Mouse (Mus musculus): ENCODE measurements around the gene Ctf2. TPM values are rescaled to one million over a fixed set of nuclear protein-coding genes. Genes with fewer than 3 reads are reported as not detected.

The Ctf2 gene
- total and polyA plus RNA-seq, 3 experiments: 0.16 TPM; not detected in 2

DNA sequence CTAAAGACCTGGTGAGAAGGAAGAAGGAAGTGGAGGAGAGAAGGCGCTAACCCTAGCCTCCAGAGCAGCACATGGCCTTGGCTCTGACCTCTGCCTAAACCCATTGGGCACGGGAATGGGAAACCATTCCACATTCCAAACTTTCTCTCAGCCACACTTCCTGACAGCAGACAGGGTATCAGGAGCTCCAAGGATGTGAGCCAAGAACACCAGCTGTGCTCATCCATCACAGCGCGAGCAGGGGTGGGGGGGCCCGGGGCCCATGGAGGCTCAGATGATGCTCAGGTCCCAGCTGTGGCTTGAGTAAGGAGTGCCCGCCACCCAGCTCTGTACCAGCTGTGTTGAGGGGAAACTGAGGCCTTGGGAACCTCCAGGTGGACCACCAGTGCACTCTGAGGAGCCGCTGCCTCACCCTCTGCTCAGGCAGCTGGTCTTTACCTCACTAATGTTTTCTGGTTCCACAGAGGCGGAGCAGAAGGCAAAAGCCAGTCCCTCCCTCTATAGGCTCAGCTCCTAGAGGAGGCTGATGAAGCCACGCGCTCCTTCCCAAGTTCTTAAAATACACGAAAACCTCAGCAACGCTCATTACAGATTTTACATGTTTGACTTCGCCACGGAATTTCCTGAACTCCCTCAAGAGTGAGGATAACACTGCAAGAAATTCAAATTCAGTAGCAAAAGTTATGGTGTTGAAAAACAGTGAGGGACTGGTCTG lies 46.5 kb downstream of the Ctf2 start:
- ATAC-seq (ENCODE audit: extremely low read depth, insufficient number of reproducible peaks, low FRiP score, poor library complexity, severe bottlenecking) (no peak), DNase-seq (ENCODE audit: low spot score) (no peak)
- H3K4me3 ChIP-seq (ENCODE audit: low read depth, low read length): no peak overlapping the region
- H3K4me1 ChIP-seq (ENCODE audit: insufficient read depth, low read depth, low read length): no peaks in the 10 kb centered on the region
- peaks cover 6% of the 10 kb centered on the region for H3K27me3 ChIP-seq (ENCODE audit: insufficient read depth, low read length)
- TF ChIP-seq GATA1 (IDR thresholded peaks at IDR 0.05; ENCODE audit: borderline replicate concordance, low read length) (no peak), TAL1 (conservative IDR thresholded peaks at IDR 0.05; ENCODE audit: low read depth, low read length) (no peak), CTCF (IDR thresholded peaks at IDR 0.05; ENCODE audit: low read depth, low read length) (no peak), POLR2AphosphoS5 (IDR thresholded peaks at IDR 0.05; ENCODE audit: insufficient replicate concordance, low read depth, low read length) (no peak), GATA2 (IDR thresholded peaks at IDR 0.05; ENCODE audit: borderline replicate concordance, low read depth, low read length) (no peak)
- no peaks in the 10 kb centered on the region for H3K36me3 ChIP-seq (replicated peaks)
- no peaks in the 10 kb centered on the region for H3K9me3 ChIP-seq (replicated peaks)

DNA sequence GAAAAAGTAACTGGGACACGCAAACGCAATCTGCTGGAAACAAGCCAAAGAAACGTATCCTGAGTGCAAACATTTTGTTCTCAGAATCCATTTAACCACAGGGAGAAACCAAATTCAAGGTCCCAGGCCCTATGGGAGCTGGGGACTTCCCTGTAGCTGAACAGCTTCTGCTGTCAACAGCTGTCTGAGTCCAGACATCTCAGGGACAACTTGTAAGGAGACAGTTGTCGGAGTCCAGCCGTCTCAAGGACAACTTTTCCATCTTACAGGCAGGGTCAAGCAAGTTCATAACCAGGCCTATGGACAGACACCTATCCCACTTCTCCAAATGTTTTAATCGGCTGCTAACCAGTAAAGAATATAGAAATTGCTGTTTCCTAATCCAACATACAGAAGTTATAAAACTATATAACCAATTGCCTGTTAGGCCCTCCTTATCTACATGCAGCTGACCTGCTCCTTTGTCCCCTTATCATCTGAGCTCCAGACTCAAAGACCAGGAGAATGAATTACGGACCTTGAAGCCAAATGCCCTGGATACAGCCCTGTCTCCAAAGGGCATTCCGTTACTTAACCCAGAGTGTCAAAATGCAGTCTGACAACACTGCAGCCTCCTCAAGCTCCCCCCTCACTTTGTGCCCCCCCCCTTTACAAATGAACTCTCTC lies 49.9 kb downstream of the Ctf2 start:
- H3K4me1 ChIP-seq (ENCODE audit: insufficient read depth, low read depth, low read length): no peaks in the 10 kb centered on the region
- ATAC-seq (ENCODE audit: extremely low read depth, insufficient number of reproducible peaks, low FRiP score, poor library complexity, severe bottlenecking) (no peak), DNase-seq (ENCODE audit: low spot score) (no peak)
- no peaks in the 10 kb centered on the region for H3K9me3 ChIP-seq (replicated peaks)
- no peaks in the 10 kb centered on the region; the same call in 1 of the 2 replicates for H3K27me3 ChIP-seq (ENCODE audit: insufficient read depth, low read length)
- no peak for TF ChIP-seq POLR2AphosphoS5 (IDR thresholded peaks at IDR 0.05; ENCODE audit: insufficient replicate concordance, low read depth, low read length)
- no peak for TF ChIP-seq GATA1 (IDR thresholded peaks at IDR 0.05; ENCODE audit: borderline replicate concordance, low read length)
- TF ChIP-seq TAL1 (conservative IDR thresholded peaks at IDR 0.05; ENCODE audit: low read depth, low read length): no peak
- no peak for TF ChIP-seq GATA2 (IDR thresholded peaks at IDR 0.05; ENCODE audit: borderline replicate concordance, low read depth, low read length)
- TF ChIP-seq CTCF (IDR thresholded peaks at IDR 0.05; ENCODE audit: low read depth, low read length): no peak
- no peaks in the 10 kb centered on the region for H3K36me3 ChIP-seq (replicated peaks)
- no peak overlapping the region for H3K4me3 ChIP-seq (ENCODE audit: low read depth, low read length)

DNA sequence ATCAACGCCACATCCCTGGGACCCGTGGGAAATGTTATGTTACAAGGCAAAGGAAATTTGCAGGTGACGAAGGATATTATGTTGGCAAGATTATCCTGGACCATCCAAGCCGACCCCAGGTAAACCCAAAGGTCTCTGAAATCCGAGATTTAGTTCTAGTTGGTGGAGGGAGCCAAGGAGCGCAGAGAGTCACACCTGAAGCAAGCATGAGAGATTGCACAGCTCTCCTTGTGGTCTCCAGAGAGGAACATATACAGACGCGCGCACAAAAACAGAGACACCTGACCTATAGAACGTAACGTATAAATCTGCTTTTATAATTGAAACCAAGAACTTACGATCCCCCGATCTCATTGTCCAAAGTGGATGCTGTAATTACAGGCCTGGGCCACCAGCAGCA lies 51.4 kb downstream of the Ctf2 start:
- ATAC-seq (ENCODE audit: extremely low read depth, insufficient number of reproducible peaks, low FRiP score, poor library complexity, severe bottlenecking) (no peak), DNase-seq (ENCODE audit: low spot score) (no peak)
- H3K36me3 ChIP-seq (replicated peaks): no peaks in the 10 kb centered on the region
- H3K4me1 ChIP-seq (ENCODE audit: insufficient read depth, low read depth, low read length): no peaks in the 10 kb centered on the region
- H3K4me3 ChIP-seq (ENCODE audit: low read depth, low read length): no peak overlapping the region
- no peaks in the 10 kb centered on the region for H3K27me3 ChIP-seq (ENCODE audit: insufficient read depth, low read length)
- TF ChIP-seq CTCF (IDR thresholded peaks at IDR 0.05; ENCODE audit: low read depth, low read length): no peak
- no peaks in the 10 kb centered on the region for H3K9me3 ChIP-seq (replicated peaks)

DNA sequence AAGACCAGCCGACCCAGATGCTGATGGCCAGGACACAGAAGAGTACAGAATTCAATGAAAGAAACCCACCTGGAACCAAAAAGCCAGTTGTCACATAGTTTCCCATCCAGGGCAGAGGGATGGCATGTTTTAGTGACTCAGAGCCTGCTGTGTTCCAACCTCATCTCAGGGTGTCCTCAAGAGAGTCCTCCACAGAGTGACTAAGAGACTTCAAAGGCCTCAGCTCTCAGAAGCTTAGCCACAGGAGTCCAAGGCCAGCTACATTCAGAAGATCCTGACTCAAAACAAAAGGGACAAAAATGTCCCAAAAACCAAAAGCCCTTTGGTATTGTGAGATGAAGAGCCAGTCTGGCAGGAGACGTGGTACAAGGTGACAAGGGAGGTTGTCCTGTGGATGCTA lies 53.2 kb downstream of the Ctf2 start:
- no peak for ATAC-seq (ENCODE audit: extremely low read depth, insufficient number of reproducible peaks, low FRiP score, poor library complexity, severe bottlenecking)
- no peak for TF ChIP-seq TAL1 (conservative IDR thresholded peaks at IDR 0.05; ENCODE audit: low read depth, low read length)
- TF ChIP-seq GATA1 (IDR thresholded peaks at IDR 0.05; ENCODE audit: borderline replicate concordance, low read length): no peak
- no peak for TF ChIP-seq CTCF (IDR thresholded peaks at IDR 0.05; ENCODE audit: low read depth, low read length)
- TF ChIP-seq POLR2AphosphoS5 (IDR thresholded peaks at IDR 0.05; ENCODE audit: insufficient replicate concordance, low read depth, low read length): no peak
- no peak for TF ChIP-seq GATA2 (IDR thresholded peaks at IDR 0.05; ENCODE audit: borderline replicate concordance, low read depth, low read length)
- H3K36me3 ChIP-seq (replicated peaks): no peaks in the 10 kb centered on the region

DNA sequence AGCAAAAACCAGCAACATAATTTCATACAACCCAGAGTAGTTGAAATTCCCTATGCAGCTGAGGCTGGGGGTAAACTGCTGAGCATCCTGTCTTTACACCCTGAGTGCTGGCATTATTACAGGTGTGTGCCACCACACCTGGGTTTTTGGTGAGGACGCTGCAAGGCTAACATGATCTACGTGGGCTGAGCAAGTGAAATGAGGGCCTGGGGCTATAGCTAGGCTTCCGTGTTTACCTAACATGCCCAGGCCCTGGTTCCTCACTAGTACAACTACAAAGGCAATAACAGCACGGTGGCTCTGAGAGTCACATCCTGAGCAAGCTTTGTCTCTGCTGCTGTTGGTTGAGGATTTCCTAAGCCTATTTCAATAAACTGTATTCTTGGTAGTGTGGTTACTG lies 54.4 kb downstream of the Ctf2 start:
- H3K27me3 ChIP-seq (ENCODE audit: insufficient read depth, low read length): peaks cover 2% of the 10 kb centered on the region; the same call in 1 of the 2 replicates
- no peak for ATAC-seq (ENCODE audit: extremely low read depth, insufficient number of reproducible peaks, low FRiP score, poor library complexity, severe bottlenecking)
- H3K4me1 ChIP-seq (ENCODE audit: insufficient read depth, low read depth, low read length): peaks cover 5% of the 10 kb centered on the region; the same call in 1 of the 2 replicates
- TF ChIP-seq GATA1 (IDR thresholded peaks at IDR 0.05; ENCODE audit: borderline replicate concordance, low read length): no peak
- TF ChIP-seq GATA2 (IDR thresholded peaks at IDR 0.05; ENCODE audit: borderline replicate concordance, low read depth, low read length): no peak
- TF ChIP-seq TAL1 (conservative IDR thresholded peaks at IDR 0.05; ENCODE audit: low read depth, low read length): no peak
- TF ChIP-seq CTCF (IDR thresholded peaks at IDR 0.05; ENCODE audit: low read depth, low read length): no peak
- TF ChIP-seq POLR2AphosphoS5 (IDR thresholded peaks at IDR 0.05; ENCODE audit: insufficient replicate concordance, low read depth, low read length): no peak
- DNase-seq (ENCODE audit: low spot score): no peak
- H3K36me3 ChIP-seq (replicated peaks): no peaks in the 10 kb centered on the region
- H3K9me3 ChIP-seq (replicated peaks): no peaks in the 10 kb centered on the region
- H3K4me3 ChIP-seq (ENCODE audit: low read depth, low read length): no peak overlapping the region

More for the DNA sequence above, 53.2 kb downstream of the Ctf2 start:
- H3K4me3 ChIP-seq (ENCODE audit: low read depth, low read length): no peak overlapping the region
- H3K9me3 ChIP-seq (replicated peaks): no peaks in the 10 kb centered on the region
- no peak for DNase-seq (ENCODE audit: low spot score)
- H3K27me3 ChIP-seq (ENCODE audit: insufficient read depth, low read length): no peaks in the 10 kb centered on the region
- peaks cover 5% of the 10 kb centered on the region; the same call in 1 of the 2 replicates for H3K4me1 ChIP-seq (ENCODE audit: insufficient read depth, low read depth, low read length)

DNA sequence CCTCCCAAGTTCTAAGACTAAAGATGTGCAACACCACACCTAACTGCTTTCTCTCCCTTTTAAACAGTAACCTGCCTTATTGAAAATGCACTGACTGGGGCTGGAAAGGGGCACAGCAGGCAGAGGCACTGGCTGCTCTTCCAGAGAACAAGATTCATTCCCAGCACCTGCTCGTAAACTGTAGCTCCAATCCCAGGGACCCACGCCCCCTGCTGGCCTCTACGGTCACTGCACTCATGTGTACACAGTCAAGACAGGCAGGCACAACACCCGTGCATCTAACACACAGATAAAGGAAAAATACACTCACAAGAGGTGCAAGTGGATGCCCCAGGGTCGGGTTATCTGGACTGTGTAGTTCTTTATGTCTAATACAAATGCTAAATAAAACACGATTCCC lies 54.9 kb downstream of the Ctf2 start:
- Histone ChIP-seq H3K27me3 (ENCODE audit: insufficient read depth, low read length) (peaks cover 4% of the 10 kb centered on the region; the same call in 1 of the 2 replicates), H3K9me3 (replicated peaks) (no peaks in the 10 kb centered on the region), H3K36me3 (replicated peaks) (no peaks in the 10 kb centered on the region), H3K4me1 (ENCODE audit: insufficient read depth, low read depth, low read length) (peaks cover 5% of the 10 kb centered on the region; the same call in 1 of the 2 replicates), H3K4me3 (ENCODE audit: low read depth, low read length) (no peak overlapping the region)
- TF ChIP-seq POLR2AphosphoS5 (IDR thresholded peaks at IDR 0.05; ENCODE audit: insufficient replicate concordance, low read depth, low read length) (no peak), CTCF (IDR thresholded peaks at IDR 0.05; ENCODE audit: low read depth, low read length) (peak; percentile 80)
- no peak for ATAC-seq (ENCODE audit: extremely low read depth, insufficient number of reproducible peaks, low FRiP score, poor library complexity, severe bottlenecking)
- no peak for DNase-seq (ENCODE audit: low spot score)

Data from G1E (cell line).